7 mouse cellular contexts compared by ENCODE assay signal in genomic region chr12:74803740-74804512, GRCm38 (mm10).
DNase-seq lines count a peak whose midpoint lies in the region; ATAC-seq lines count a peak whose summit lies in the region.

No protein-coding gene starts in this region.

- 67% methylated on average over 13 of the region's 13 CpGs for WGBS in kidney, embryonic 14.5 days
- WGBS in liver, embryonic 11.5 days = 59% methylated on average over 13 of the region's 13 CpGs

- no peaks in the 10 kb centered on the region for H3K4me1 ChIP-seq in kidney, embryonic 14.5 days (ENCODE audit: control insufficient read depth, insufficient read depth, low read length)
- H3K4me1 ChIP-seq in liver, embryonic 11.5 days (replicated peaks; ENCODE audit: control insufficient read depth, insufficient read depth, low read length) = no peaks in the 10 kb centered on the region

- H3K9me3 ChIP-seq in kidney, embryonic 14.5 days (ENCODE audit: control insufficient read depth, low read length) = no peaks in the 10 kb centered on the region
- no peaks in the 10 kb centered on the region for H3K9me3 ChIP-seq in liver, embryonic 11.5 days (ENCODE audit: control insufficient read depth, low read length)

- H3K4me3 ChIP-seq in kidney, embryonic 14.5 days (ENCODE audit: low read length) = no peak overlapping the region
- H3K4me3 ChIP-seq in liver, embryonic 11.5 days (ENCODE audit: low read depth, low read length) = no peak overlapping the region

- H3K27ac ChIP-seq in kidney, embryonic 14.5 days (ENCODE audit: low read depth, low read length) = no peak overlapping the region
- no peak overlapping the region for H3K27ac ChIP-seq in liver, embryonic 11.5 days (ENCODE audit: low read depth, low read length)

- H3K27me3 ChIP-seq in kidney, embryonic 14.5 days (ENCODE audit: control insufficient read depth, insufficient read depth, low read length) = no peaks in the 10 kb centered on the region
- H3K27me3 ChIP-seq in liver, embryonic 11.5 days (replicated peaks; ENCODE audit: control insufficient read depth, insufficient read depth, low read length) = no peaks in the 10 kb centered on the region

- DNase-seq in kidney, adult 8-10 months = no peak
- DNase-seq in MEL-GATA-1-ER (ENCODE audit: extremely low read depth, low read depth) = peak; percentile 12
- peak; percentile 29 for DNase-seq in embryo, embryonic 11.5 days (ENCODE audit: low read depth, low spot score)
- DNase-seq in liver, embryonic 11.5 days (ENCODE audit: low spot score) = no peak
- no peak for DNase-seq in right cerebral cortex, postnatal 14 days
- DNase-seq in urinary bladder, postnatal 36 days (ENCODE audit: low spot score in 2 of 2) = no peak

- H3K9ac ChIP-seq in kidney, embryonic 14.5 days (ENCODE audit: low read depth, low read length) = no peak overlapping the region
- H3K9ac ChIP-seq in liver, embryonic 11.5 days (ENCODE audit: low read depth, low read length) = no peak overlapping the region

- no peaks in the 10 kb centered on the region for H3K36me3 ChIP-seq in kidney, embryonic 14.5 days (ENCODE audit: control insufficient read depth, insufficient read depth, low read length)
- no peaks in the 10 kb centered on the region for H3K36me3 ChIP-seq in liver, embryonic 11.5 days (ENCODE audit: control insufficient read depth, insufficient read depth, low read length)

- ATAC-seq in kidney, embryonic 14.5 days (ENCODE audit: low FRiP score, low TSS enrichment) = peak; percentile 62; the same call in 1 of the 2 replicates
- ATAC-seq in liver, embryonic 11.5 days (replicated peaks; ENCODE audit: low FRiP score) = peak; percentile 71

- no peak overlapping the region for H3K4me2 ChIP-seq in kidney, embryonic 14.5 days (replicated peaks; ENCODE audit: low read depth, low read length)
- no peak overlapping the region for H3K4me2 ChIP-seq in liver, embryonic 11.5 days

Comparison
In these comparisons a context has a peak if more than half of its experiments do, and no peak if none do; other contexts are left out.
1. DNase-seq: peak in MEL-GATA-1-ER (single experiment) and embryo, embryonic 11.5 days (single experiment); none in kidney, adult 8-10 months (0 of 2), liver, embryonic 11.5 days (single experiment), right cerebral cortex, postnatal 14 days (single experiment) and urinary bladder, postnatal 36 days (0 of 2).